Mouse (Mus musculus) adrenal gland (tissue): ENCODE measurements at regions not wholly inside any gene's neighbourhood (a gene's known extent, or its start where the extent isn't known, plus 50 kb on each side); places are given as distances from the start of the nearest gene placed in this dataset.

Source experiments
- intact Hi-C: fragments of 180-260 bp; cut with DNase I; formaldehyde crosslinking; loops from one replicate; pipeline ENCODE4 v1.15.1; 2025

DNA sequence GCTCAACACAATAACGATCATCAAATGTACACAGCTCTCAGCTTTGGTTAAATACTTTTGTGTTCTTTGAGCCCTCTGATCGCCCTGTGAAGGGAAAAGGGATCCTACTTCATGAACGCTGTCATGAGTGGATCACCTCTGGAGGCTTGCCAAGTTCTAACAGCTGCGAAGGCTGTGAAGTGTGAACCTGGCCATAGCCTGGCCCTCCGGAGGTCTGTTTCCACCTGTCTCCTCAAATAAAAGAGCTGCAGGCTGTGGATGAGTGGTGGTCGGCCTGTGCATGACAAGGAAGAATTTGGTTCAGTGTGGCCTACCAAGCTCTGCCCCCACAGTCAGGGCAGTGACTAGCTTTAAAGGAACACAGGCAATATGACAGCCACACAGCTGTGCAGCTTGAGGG lies 122.0 kb downstream of the Gm12728 start:
- intact Hi-C loops = loop anchor here (10.0 kb wide), 1 partner anchor 357 kb away; no protein-coding TSS in a partner anchor

DNA sequence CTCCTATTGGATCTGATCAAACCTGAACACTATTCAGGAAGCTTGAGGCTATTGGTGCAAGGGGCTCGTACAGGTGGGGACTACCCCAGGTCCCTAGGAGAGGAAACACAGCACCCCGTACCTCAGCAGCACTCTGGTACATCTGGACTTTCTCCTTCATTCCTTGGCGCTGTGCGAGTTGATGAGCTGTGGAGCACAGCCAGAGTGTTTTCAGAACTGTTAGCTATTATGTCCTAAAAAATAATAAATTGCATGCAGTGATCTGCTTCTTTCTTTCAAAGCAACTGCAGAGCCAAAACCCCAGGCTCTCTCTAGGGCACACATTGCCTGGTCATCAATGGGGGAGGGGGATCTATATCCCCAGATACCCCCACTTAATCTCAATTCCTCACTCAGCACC lies 122.6 kb downstream of the Gm12728 start:
- intact Hi-C loops = loop anchor here (10.0 kb wide), 1 partner anchor 357 kb away; no protein-coding TSS in a partner anchor

DNA sequence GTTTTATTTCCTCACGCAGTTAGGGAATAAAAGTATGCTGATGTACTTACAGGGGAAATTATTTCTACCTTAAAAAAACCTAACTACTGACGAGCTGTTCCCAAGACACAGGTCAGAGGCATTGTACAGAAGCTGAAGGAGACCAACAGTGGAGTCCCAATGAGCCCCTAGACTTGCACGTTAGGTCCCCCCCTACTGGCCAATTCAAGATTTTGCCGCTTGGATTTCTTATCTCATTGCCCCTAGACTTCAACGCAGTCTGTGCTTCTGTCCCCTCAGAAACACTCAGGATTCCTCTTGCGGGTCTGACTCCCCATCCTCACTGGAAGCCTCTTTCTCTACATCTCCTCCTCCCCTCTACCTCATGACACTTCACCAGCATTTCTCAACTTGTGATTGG lies 125.3 kb downstream of the Gm12728 start:
- intact Hi-C loops = loop anchor here (5.0 to 10.0 kb wide), 2 partner anchors 360 to 763 kb away; no protein-coding TSS in a partner anchor

DNA sequence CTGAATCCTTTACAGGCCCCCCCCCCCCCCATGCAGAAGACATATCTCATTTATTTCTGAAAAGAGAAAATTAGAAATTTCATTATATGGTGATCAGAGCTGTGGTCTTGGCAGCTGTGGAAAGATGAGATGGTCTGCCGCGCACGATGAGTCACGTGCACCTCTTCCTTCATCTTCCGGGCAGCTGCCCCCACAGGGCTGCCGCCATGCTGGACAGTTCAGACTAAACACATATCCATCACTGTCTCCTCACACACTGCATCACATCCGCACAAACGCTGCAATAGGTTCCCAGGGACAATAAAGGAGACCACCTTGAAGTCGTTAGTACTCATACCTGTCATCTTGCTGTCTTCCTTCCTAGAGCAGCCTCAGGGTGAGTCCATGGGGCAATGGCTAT lies 126.6 kb downstream of the Gm12728 start:
- intact Hi-C loops = loop anchor here (5.0 to 10.0 kb wide), 2 partner anchors 361 to 764 kb away; no protein-coding TSS in a partner anchor

DNA sequence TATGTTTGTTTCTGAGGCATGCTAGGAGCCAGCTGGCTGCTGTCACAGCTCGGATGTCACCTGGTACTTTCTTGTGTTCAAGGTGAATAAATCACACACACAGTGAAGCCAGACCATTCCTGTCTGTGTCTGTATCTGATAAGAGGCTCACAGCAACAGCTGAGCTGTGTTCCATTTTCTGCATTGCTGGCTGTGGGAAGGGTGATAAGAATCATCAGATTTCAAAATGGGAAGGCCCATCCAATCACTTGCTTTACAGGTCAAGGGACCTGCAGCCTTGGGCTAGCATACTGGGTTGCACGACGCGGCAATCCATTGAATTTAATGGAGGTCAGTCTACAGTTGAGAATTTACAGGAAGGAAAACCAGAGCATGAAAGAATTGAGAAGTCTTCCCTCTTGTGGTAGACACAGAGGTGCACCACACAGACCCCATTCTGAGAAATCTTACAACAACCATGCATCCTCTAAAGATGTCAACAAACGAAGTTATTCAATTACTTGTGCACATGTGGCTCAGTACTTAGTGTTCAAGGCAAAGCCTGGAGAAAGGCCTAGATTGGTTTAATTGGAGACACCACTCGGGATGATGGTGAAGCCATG lies 135.2 kb downstream of the Gm12728 start:
- intact Hi-C loops = no loop called here

DNA sequence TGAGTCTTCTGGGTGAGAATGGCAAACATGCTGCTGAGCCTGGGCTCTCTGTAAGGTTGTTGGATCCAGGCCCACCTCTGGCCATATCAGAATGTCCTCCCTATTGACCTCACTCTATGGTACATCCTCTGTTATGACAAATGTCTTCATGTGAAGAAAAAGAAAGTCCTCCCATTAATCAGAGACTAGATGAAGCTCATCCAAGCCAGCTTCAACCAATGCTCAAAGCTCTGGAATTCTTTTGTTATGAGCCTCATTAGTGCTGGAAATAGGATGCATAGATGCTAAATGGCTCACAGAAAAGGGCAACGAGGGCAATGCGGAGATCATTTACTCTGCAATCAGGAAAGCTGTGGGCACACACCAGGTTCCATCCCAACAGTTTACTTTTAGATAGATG lies 135.8 kb downstream of the Gm12728 start:
- intact Hi-C loops = no loop called here

DNA sequence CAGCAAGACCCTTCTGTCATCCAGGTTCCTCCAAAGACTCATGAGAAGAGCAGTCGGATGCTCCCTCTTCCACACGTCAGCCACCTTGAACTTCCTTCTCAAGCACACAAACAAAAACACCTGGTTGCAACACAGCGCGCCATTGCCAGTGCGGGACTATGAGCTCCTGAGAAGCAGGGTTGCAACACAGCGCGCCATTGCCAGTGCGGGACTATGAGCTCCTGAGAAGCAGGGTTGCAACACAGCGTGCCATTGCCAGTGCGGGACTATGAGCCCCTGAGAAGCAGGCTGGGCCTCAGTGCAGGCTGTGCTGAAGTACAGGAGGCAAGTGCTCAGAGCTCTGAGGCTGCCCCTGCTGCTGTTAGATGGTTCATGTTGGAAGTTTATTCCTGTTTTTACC lies 140.0 kb downstream of the Gm12728 start:
- intact Hi-C loops = no loop called here

DNA sequence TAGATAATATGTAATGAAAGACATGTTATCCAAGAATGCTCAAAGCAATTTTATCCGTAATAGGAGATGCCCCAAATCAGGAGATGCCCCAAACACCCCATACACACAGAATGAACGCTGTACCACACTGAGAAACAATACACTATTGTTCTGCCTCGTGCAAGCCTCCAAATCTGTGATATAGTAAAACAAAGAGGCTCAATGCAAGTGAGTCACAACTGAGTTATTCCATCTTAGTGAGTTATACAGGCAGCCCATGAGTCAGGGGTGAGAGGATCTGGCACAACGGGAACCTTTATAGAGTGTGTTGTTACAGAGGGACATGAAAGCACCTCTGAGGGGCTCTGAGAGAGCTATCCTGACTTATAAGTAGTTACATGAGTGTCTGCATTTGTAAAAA lies 145.3 kb downstream of the Gm12728 start:
- intact Hi-C loops = loop anchor here (5.0 kb wide), 1 partner anchor 783 kb away; no protein-coding TSS in a partner anchor

DNA sequence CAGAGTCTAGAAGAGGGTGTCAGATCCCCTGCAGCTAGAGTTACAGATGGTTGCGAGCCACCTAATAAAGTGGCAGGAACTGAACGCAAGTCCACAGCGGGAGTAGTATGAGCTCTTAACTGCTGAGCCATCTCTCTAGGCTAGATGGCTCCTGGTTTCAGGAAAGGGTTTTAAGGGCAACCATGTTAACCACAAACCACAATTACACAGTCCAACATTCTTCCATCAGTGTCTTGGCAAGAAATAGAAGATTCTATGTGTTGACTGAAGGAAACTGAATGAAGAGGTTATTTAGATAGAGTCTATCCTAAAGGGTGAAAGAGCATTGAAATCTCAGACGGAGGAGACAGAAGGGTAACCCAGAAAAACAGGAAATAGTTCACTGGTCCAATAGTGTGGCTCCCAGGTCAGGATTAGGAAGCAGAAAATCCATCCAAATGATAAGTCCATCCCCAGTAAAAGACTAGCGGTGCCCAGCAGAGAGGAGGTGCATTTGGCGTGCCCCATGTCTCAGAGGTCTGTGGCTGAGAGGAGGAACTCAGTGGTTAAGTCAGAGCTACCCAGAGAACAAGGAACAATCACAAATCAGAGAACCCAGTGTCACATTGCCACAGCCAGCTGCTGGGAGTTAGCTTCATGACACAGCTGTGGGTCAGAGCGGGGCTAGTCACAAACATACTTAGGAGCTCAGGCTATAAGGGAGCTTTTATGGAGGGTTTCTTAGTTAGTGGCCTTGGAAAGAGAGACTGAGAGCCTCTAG lies 147.3 kb downstream of the Gm12728 start:
- intact Hi-C loops = loop anchor here (5.0 kb wide), 1 partner anchor 785 kb away; no protein-coding TSS in a partner anchor

DNA sequence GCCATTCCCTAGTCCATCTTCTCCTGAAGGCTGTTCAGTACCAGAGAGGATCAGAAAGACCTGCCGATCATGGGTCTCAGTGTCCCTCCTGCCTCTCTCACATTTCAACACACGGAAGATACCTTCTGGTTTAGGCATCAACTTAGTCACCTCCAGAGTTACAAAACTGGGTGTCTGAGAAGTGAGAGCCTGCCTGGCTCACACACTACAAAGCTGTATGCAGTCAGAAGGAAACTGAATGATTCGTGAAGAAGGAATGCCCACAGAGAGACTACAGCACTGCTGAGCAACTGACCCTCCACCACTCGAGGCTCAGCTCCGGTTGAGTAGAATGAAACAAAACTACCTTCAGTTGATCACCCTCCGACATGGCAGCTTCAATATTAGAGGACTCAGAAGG lies 147.9 kb downstream of the Gm12728 start:
- intact Hi-C loops = loop anchor here (5.0 kb wide), 1 partner anchor 785 kb away; no protein-coding TSS in a partner anchor

DNA sequence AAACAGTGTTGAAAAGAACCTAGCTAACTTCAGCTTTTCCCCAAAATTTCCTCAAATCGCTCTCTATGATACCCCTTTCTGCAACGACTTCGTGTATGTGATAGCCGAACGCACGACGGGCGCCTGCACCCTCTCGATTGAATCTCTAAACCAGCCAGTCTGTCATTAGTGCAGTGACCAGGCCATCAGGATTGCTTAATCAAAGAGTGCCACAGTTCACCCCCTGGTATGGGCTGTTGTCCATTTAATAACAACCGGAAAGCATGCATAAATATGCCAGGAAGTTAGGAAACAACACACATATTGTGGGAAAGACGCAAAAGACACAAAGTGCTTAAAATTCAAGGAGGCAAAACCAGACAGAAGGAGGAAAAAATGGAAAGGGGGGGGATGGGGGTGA lies 149.2 kb downstream of the Gm12728 start:
- intact Hi-C loops = loop anchor here (5.0 kb wide), 1 partner anchor 787 kb away; no protein-coding TSS in a partner anchor

DNA sequence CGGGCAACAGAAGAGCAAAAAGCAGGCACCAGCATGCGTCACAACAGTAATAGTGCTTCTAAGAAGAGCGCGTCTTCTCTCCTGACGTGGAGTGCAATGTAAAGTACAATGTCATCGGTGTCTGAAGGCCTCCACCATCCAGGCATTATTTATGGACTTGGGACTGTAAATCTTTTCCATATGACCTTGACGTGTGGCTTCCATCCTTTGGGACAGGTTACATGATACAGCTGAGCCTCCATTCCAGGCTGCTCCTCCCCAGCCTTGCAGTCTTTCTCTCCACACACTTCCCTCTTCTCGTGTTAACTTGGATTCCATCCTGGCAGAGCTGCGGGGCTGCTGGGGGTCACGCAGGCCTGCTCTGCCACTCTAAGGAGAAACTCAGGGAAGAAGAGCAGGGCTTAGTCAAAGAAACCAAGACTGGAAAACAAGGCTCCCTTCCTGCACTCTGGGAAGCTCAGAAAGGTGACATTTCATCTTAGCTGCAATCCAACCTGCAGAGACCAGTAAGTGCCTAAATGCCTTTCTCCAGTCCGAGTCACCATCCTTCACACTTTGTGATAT lies 150.0 kb downstream of the Gm12728 start:
- intact Hi-C loops = loop anchor here (5.0 to 10.0 kb wide), 2 partner anchors 275 to 787 kb away; no protein-coding TSS in a partner anchor

DNA sequence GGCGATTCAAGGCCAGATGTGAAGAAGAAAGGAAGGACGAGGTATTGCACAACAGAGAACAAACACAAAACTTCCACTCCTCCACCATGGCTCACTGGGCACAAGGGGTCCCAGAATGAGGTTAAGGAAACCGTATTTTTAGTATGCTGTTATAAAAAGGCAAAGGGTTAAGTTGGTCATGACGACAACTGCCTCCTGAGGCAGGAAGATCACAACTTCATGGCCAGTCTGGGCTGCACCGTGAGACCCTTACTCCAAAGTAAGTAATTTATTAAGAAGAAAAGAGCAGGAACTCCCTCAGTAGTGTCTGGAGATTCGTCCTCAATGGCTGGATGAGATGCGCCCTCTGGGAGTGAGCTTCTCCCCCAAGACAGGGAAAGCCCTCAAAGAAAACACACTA lies 151.2 kb downstream of the Gm12728 start:
- intact Hi-C loops = loop anchor here (10.0 kb wide), 1 partner anchor 274 kb away; no protein-coding TSS in a partner anchor

DNA sequence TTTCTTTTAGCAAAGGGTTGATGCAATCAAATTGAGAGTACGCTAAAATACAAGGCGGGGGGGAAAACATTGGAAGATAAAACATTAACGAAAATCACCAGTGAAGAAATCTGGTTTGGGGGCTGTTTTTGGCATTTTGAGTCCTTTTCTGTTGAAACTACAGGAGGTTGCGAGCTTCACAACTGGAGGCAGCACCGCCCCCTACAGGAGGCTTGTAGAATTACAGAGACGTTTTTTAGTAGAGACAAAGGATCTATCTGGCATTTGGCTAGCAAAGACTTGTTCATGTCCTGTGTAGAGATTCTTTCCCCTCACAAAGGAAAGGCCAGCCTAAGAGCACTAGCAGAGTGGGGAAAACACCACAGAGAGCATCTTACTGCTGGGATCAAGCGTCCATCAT lies 152.1 kb downstream of the Gm12728 start:
- intact Hi-C loops = loop anchor here (10.0 kb wide), 1 partner anchor 273 kb away; no protein-coding TSS in a partner anchor

DNA sequence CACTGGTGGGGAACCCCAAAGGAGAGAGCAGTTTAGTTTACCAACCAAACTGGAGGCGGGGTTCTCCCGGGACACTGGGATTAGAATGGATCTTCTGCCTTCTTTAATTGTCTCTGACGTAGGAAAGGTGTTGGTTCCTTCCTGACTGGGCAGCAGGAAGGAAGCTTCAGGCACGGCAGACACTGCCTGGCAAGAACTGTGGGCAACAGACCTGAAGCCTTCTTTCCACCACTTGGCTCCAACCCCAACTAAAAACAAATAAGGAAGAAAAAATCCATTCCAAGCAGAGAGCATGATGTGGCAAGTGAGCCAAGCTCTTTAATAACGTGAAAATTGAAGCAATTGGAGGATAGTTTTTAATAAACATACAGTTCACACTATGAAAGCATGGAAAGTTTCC lies 155.3 kb downstream of the Gm12728 start:
- intact Hi-C loops = loop anchor here (10.0 kb wide), 1 partner anchor 270 kb away; no protein-coding TSS in a partner anchor

DNA sequence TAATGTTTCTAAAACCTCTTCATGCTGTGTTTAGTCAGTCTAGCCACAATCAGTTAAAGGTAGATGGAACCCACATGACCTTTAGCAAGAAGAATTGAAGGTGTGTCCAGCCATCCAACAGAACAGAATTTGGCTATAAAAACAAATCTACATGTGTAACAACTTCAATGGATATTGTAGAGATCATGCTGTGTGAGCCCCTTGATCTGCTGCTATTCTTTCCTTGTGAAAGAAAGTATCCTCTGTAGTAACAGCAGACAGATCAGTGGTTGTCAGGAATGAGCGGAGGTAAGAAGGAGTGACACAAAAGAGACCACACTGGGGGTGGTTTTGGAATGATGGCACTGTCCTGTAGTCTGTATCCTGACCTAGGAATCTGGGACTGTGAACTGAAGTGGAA lies 156.3 kb downstream of the Gm12728 start:
- intact Hi-C loops = loop anchor here (10.0 kb wide), 1 partner anchor 269 kb away; no protein-coding TSS in a partner anchor

DNA sequence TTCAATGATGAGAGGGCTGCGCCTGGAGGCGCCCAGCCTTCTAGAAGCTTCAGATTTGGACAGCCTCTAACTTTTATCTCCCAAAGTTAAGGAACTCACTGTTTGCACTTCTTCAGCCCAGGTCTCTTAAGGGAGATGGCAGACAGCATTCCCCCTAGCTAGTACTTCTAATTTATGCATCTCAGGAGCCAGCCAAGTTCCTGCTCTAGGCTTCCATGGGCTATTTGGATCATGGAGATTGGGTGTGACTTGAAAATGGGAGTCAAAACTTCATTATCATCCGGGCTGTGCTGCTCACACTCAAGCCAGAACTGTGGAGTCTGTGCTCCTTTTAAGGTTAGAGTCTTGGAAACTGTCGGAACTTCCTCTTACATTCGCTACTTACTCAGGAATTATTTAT lies 158.7 kb downstream of the Gm12728 start:
- intact Hi-C loops = loop anchor here (10.0 kb wide), 1 partner anchor 266 kb away; no protein-coding TSS in a partner anchor

DNA sequence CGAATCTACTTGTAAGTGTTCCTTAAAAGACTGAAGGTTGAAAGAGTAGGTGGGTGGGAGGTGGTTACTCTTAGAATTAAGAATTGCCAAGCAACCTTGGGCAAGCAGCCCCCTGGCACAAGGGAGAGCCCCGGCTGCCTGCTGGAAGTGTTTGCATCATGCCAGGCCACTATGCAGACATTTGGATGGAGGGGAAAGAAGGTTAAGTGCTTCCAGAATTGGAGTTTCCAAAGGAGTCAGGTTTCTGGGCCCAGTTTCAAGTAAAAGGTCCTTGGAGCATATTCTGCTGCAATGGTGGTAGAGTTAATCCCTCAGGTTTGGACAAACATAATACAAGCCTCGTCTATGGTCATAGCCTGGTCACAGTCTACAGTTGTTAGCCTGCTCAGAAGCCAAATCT lies 162.7 kb downstream of the Gm12728 start:
- intact Hi-C loops = no loop called here

DNA sequence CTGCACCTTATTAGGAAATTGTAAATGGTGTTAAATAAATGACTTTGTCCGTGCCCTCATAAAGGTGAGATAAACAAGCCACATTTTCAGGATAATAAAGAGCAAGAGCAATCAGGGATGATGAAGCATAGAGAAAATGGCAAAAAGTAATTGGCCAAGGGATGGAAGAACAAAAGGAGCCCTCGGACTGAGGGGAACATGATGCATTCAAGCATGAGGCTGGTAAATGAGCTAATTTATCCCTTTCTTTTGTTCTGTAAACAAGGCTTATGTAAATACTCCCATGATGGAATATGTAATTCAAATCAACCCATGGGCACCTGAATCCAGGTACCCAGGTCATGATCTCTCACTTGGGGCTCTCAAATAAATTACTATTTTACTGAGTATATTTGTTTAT lies 166.8 kb downstream of the Gm12728 start:
- intact Hi-C loops = no loop called here

DNA sequence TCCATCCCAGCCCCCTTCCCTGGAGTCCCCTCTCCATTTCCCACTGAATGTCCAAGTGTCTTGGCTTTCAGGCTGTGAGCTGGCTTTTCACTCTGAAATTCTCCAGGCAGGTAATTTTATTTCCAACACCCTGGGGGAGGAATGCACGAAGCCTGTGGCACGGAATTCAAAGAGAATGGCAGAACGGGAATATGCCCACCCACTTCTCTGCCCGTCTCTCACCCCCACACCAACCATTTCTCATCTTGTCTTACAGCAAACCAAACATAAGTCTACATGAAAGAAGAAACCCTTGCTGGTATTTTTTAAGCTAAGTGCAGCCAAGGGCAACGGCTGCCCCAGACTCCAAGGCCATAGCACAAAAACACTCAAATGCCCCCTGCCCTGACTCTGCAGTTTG lies 168.7 kb downstream of the Gm12728 start:
- intact Hi-C loops = no loop called here

DNA sequence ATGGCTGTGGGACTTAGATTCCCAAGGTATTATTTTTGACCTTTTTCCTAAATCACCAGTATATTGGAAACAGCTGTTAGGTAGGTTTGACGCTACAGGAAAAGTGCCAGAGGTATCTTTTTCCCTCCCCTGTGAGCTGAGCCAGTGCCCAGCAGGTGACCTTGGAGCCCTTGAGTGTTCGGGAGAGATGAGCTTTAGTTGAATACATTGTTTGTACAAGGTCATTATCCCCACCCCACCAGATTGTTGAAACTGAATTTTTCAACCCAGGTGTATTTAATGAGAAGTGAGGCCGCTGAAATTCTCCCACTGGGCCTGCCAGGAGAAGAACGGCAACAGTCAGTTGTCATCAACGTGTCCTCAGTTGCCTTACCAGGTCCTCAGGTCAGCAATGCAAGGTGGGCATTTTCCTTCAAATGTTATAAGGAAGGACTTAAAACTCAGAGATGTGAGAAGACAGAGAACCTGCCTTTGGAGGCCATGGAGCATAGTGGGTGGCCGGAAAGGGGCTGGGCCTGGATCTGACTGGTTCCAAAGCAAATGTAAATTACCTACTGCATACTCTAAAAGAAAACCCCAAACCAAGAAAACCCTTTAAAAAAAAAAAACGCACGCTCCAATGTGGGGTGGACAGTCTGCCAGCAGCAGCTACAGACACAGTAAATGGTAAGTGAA lies 172.2 kb downstream of the Gm12728 start:
- intact Hi-C loops = no loop called here
